Mouse (Mus musculus): ENCODE results near the gene Tfpi. TPM values are rescaled to one million over a fixed set of nuclear protein-coding genes. Genes with fewer than 3 reads are reported as not detected.

Tfpi gene
- total and polyA plus RNA-seq, 2 experiments from 2014 or later = 10.4 to 13.2 TPM

- no peak for TF ChIP-seq CTCF (IDR thresholded peaks at IDR 0.05)
- no peak for ATAC-seq (ENCODE audit: low FRiP score)
- DNase-seq (ENCODE audit: low spot score) = no peak
- H3K4me1 ChIP-seq (ENCODE audit: insufficient read depth, low read length) = no peaks in the 10 kb centered on the region
- 62% methylated on average over 4 of the region's 4 CpGs for WGBS
- no peak overlapping the region for H3K4me2 ChIP-seq (ENCODE audit: low read depth, low read length, poor library complexity, severe bottlenecking)
- no peak overlapping the region for H3K4me3 ChIP-seq (ENCODE audit: low read depth, low read length)
- H3K9me3 ChIP-seq (ENCODE audit: low read length) = no peaks in the 10 kb centered on the region
- H3K36me3 ChIP-seq (ENCODE audit: insufficient read depth, low read length) = no peaks in the 10 kb centered on the region
- H3K27ac ChIP-seq (ENCODE audit: low read depth, low read length) = no peak overlapping the region
- no peaks in the 10 kb centered on the region for H3K27me3 ChIP-seq (ENCODE audit: insufficient read depth, low read length)
- H3K9ac ChIP-seq (replicated peaks; ENCODE audit: low read length, poor library complexity, severe bottlenecking) = no peak overlapping the region
Measured at GRCm38 (mm10) chr2:84504285-84504684, 27.7 kb upstream of the Tfpi start.

- no peak for ATAC-seq (ENCODE audit: low FRiP score)
- no peaks in the 10 kb centered on the region for H3K4me1 ChIP-seq (ENCODE audit: insufficient read depth, low read length)
- H3K27ac ChIP-seq (ENCODE audit: low read depth, low read length) = no peak overlapping the region
- WGBS = 77% methylated on average over 3 of the region's 3 CpGs
- no peak for DNase-seq (ENCODE audit: low spot score)
- no peaks in the 10 kb centered on the region for H3K36me3 ChIP-seq (ENCODE audit: insufficient read depth, low read length)
- TF ChIP-seq CTCF (IDR thresholded peaks at IDR 0.05) = no peak
- H3K4me2 ChIP-seq (ENCODE audit: low read depth, low read length, poor library complexity, severe bottlenecking) = no peak overlapping the region
- no peaks in the 10 kb centered on the region for H3K27me3 ChIP-seq (ENCODE audit: insufficient read depth, low read length)
- H3K4me3 ChIP-seq (ENCODE audit: low read depth, low read length) = no peak overlapping the region
- H3K9me3 ChIP-seq (ENCODE audit: low read length) = no peaks in the 10 kb centered on the region
- no peak overlapping the region for H3K9ac ChIP-seq (replicated peaks; ENCODE audit: low read length, poor library complexity, severe bottlenecking)
Measured at GRCm38 (mm10) chr2:84498921-84499320, 22.3 kb upstream of the Tfpi start.

GRCm38 (mm10) chr2:84495108-84495507, 18.5 kb upstream of the Tfpi start:
- no peak overlapping the region for H3K4me3 ChIP-seq (ENCODE audit: low read depth, low read length)
- no peak for TF ChIP-seq CTCF (IDR thresholded peaks at IDR 0.05)
- ATAC-seq (ENCODE audit: low FRiP score) = no peak
- WGBS = 83% methylated on average over 3 of the region's 3 CpGs
- H3K27me3 ChIP-seq (ENCODE audit: insufficient read depth, low read length) = no peaks in the 10 kb centered on the region
- no peak overlapping the region for H3K9ac ChIP-seq (replicated peaks; ENCODE audit: low read length, poor library complexity, severe bottlenecking)
- DNase-seq (ENCODE audit: low spot score) = no peak
- no peak overlapping the region for H3K27ac ChIP-seq (ENCODE audit: low read depth, low read length)
- H3K36me3 ChIP-seq (ENCODE audit: insufficient read depth, low read length) = no peaks in the 10 kb centered on the region
- no peaks in the 10 kb centered on the region for H3K4me1 ChIP-seq (ENCODE audit: insufficient read depth, low read length)
- no peak overlapping the region for H3K4me2 ChIP-seq (ENCODE audit: low read depth, low read length, poor library complexity, severe bottlenecking)
- H3K9me3 ChIP-seq (ENCODE audit: low read length) = no peaks in the 10 kb centered on the region

GRCm38 (mm10) chr2:84493626-84494025, 17.1 kb upstream of the Tfpi start:
- 90% methylated on average over 2 of the region's 2 CpGs for WGBS
- Histone ChIP-seq H3K9ac (replicated peaks; ENCODE audit: low read length, poor library complexity, severe bottlenecking) (no peak overlapping the region), H3K4me3 (ENCODE audit: low read depth, low read length) (no peak overlapping the region), H3K4me2 (ENCODE audit: low read depth, low read length, poor library complexity, severe bottlenecking) (no peak overlapping the region), H3K27ac (ENCODE audit: low read depth, low read length) (no peak overlapping the region), H3K9me3 (ENCODE audit: low read length) (no peaks in the 10 kb centered on the region), H3K4me1 (ENCODE audit: insufficient read depth, low read length) (no peaks in the 10 kb centered on the region), H3K36me3 (ENCODE audit: insufficient read depth, low read length) (no peaks in the 10 kb centered on the region), H3K27me3 (ENCODE audit: insufficient read depth, low read length) (no peaks in the 10 kb centered on the region)
- TF ChIP-seq CTCF (IDR thresholded peaks at IDR 0.05) = no peak
- ATAC-seq (ENCODE audit: low FRiP score) = no peak
- no peak for DNase-seq (ENCODE audit: low spot score)

DNA sequence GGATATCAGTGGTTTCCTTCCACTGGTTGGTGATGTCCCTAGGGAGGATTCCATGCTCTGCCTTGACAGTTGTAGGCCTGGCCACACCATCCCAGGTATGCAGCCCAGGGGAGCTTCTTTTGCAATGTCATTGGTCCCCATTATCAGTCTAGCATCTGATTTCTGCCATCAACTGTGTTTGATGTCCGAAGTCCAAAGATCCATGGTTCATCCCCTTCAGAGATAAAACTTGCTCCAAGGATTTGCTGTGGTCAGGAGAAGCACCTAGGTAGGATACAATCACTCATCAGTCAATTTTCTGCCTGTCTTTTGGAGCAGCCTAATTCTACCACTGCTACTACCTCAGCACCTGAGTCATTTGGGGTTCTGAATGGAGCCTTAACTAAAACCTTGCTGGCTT, 15.1 kb upstream of the Tfpi start:
- H3K36me3 ChIP-seq (ENCODE audit: insufficient read depth, low read length) = no peaks in the 10 kb centered on the region
- H3K4me3 ChIP-seq (ENCODE audit: low read depth, low read length) = no peak overlapping the region
- H3K9me3 ChIP-seq (ENCODE audit: low read length) = no peaks in the 10 kb centered on the region
- no peak overlapping the region for H3K27ac ChIP-seq (ENCODE audit: low read depth, low read length)
- DNase-seq (ENCODE audit: low spot score) (no peak), ATAC-seq (ENCODE audit: low FRiP score) (no peak)
- TF ChIP-seq CTCF (IDR thresholded peaks at IDR 0.05) = no peak
- H3K27me3 ChIP-seq (ENCODE audit: insufficient read depth, low read length) = no peaks in the 10 kb centered on the region
- no peaks in the 10 kb centered on the region for H3K4me1 ChIP-seq (ENCODE audit: insufficient read depth, low read length)
- H3K4me2 ChIP-seq (ENCODE audit: low read depth, low read length, poor library complexity, severe bottlenecking) = no peak overlapping the region
- WGBS = 97% methylated on average over 1 of the region's 1 CpGs
- H3K9ac ChIP-seq (replicated peaks; ENCODE audit: low read length, poor library complexity, severe bottlenecking) = no peak overlapping the region

DNA sequence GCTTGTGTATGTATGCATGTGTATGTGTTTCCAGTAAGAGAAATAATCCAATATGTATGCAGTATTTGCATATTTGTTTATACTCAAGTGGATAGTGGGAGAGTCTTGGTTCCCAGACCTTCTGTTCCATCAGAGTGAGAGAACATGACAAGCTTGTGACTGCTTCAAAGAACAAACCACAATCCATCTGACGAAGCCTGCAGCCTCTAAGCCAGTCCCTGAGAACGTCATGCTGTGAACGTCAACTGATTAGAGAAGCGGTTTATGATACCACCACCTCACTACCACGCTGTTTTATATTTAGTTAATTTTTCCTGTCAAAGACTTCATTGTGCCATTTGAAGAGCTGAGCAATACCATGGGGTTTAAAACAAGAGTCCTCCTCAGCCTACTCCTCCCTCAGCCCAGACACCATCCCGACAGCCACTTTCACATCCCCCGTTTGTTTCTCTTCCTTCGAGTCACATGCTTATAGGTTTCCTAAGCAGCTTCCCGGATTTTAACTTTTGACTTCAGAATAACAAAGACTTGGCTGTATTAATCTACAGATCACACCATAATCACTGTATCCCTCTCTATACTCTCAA, 11.2 kb upstream of the Tfpi start:
- no peak for DNase-seq (ENCODE audit: low spot score)
- H3K27me3 ChIP-seq (ENCODE audit: insufficient read depth, low read length) = no peaks in the 10 kb centered on the region
- no peaks in the 10 kb centered on the region for H3K4me1 ChIP-seq (ENCODE audit: insufficient read depth, low read length)
- no peaks in the 10 kb centered on the region for H3K9me3 ChIP-seq (ENCODE audit: low read length)
- no peak overlapping the region for H3K9ac ChIP-seq (replicated peaks; ENCODE audit: low read length, poor library complexity, severe bottlenecking)
- H3K4me2 ChIP-seq (ENCODE audit: low read depth, low read length, poor library complexity, severe bottlenecking) = no peak overlapping the region
- no peaks in the 10 kb centered on the region for H3K36me3 ChIP-seq (ENCODE audit: insufficient read depth, low read length)
- ATAC-seq (ENCODE audit: low FRiP score) = no peak
- H3K27ac ChIP-seq (ENCODE audit: low read depth, low read length) = no peak overlapping the region
- no peak for TF ChIP-seq CTCF (IDR thresholded peaks at IDR 0.05)
- H3K4me3 ChIP-seq (ENCODE audit: low read depth, low read length) = no peak overlapping the region
- 52% methylated on average over 9 of the region's 9 CpGs for WGBS
